Mouse (Mus musculus) spleen, postnatal 4 days (tissue): ENCODE results near the gene Gm45140.
A peak's percentile ranks its signal among the peaks of the same experiment; 100 is the strongest.

Source experiments
- DNase-seq, 2 experiments: peaks; one replicate each; pipeline ENCODE4 v3.0.0; 2022; ENCODE audit warnings: low spot score in 2 of 2

Gm45140 gene

GRCm38 (mm10) chr6:87835695-87836094, at the start of gene Gm45140:
Gm45140 (minus strand) TSS chr6:87835795.
- no peak for DNase-seq

GRCm38 (mm10) chr6:87882816-87883215, 47.2 kb upstream of the Gm45140 start:
- DNase-seq, result no peak

- no peak for DNase-seq
These were observed 46.6 kb upstream of the Gm45140 start for GRCm38 (mm10) chr6:87882221-87882620.

- no peak for DNase-seq
These were observed 44.0 kb upstream of the Gm45140 start for GRCm38 (mm10) chr6:87879628-87880027.

GRCm38 (mm10) chr6:87879010-87879409, 43.4 kb upstream of the Gm45140 start:
- no peak for DNase-seq

- no peak for DNase-seq
These were observed 40.6 kb upstream of the Gm45140 start for GRCm38 (mm10) chr6:87876068-87876643.

GRCm38 (mm10) chr6:87875562-87875961, 40.0 kb upstream of the Gm45140 start:
- no peak for DNase-seq

GRCm38 (mm10) chr6:87875083-87875482, 39.5 kb upstream of the Gm45140 start:
- no peak for DNase-seq

- DNase-seq, result no peak
These were observed 38.4 kb upstream of the Gm45140 start for GRCm38 (mm10) chr6:87873963-87874362.

GRCm38 (mm10) chr6:87873104-87873503, 37.5 kb upstream of the Gm45140 start:
- DNase-seq, result no peak

- DNase-seq, result no peak
These were observed 35.6 kb upstream of the Gm45140 start for GRCm38 (mm10) chr6:87871240-87871639.

- DNase-seq, result no peak
These were observed 34.8 kb upstream of the Gm45140 start for GRCm38 (mm10) chr6:87870440-87870839.

GRCm38 (mm10) chr6:87868871-87869506, 33.4 kb upstream of the Gm45140 start:
- DNase-seq, result no peak

- DNase-seq, result no peak
These were observed 31.7 kb upstream of the Gm45140 start for GRCm38 (mm10) chr6:87867256-87867655.

- no peak for DNase-seq
These were observed 30.6 kb upstream of the Gm45140 start for GRCm38 (mm10) chr6:87866211-87866610.

GRCm38 (mm10) chr6:87857071-87857470, 21.5 kb upstream of the Gm45140 start:
- DNase-seq, result no peak

GRCm38 (mm10) chr6:87853446-87853845, 17.9 kb upstream of the Gm45140 start:
- DNase-seq, result no peak

GRCm38 (mm10) chr6:87851871-87852270, 16.3 kb upstream of the Gm45140 start:
- DNase-seq, result no peak

GRCm38 (mm10) chr6:87850900-87851614, 15.5 kb upstream of the Gm45140 start, which contains the start of gene Cnbp:
Cnbp (minus strand) TSS chr6:87851106.
- peak; percentile 97 to 99 for DNase-seq

GRCm38 (mm10) chr6:87850155-87850899, 14.7 kb upstream of the Gm45140 start:
- peak; percentile 52 to 82 for DNase-seq

- no peak for DNase-seq
These were observed 14.2 kb upstream of the Gm45140 start for GRCm38 (mm10) chr6:87849780-87850154.

GRCm38 (mm10) chr6:87846813-87847212, 11.2 kb upstream of the Gm45140 start:
- no peak for DNase-seq
